Mouse (Mus musculus) pancreas, adult 10 weeks (tissue): ENCODE results near the gene Sirt3. TPM values are rescaled to one million over a fixed set of nuclear protein-coding genes. Genes with fewer than 3 reads are reported as not detected.

Experiments
- polyA plus RNA-seq: library from polyadenylated mRNA; stranded (reverse); fragments of 350-450 nt; fragmentation: Illumina TruSeq; extraction: RNeasy Lipid Tissue Mini Kit (QIAGEN cat#74804); gene quantifications from one replicate; pipeline ENCODE4 v1.2.3, GENCODE M21; 2015; ENCODE audit warnings: low read depth, low replicate concordance; ENCODE audit not compliant: insufficient read depth

Sirt3 gene
- 6.5 TPM for polyA plus RNA-seq

DNA sequence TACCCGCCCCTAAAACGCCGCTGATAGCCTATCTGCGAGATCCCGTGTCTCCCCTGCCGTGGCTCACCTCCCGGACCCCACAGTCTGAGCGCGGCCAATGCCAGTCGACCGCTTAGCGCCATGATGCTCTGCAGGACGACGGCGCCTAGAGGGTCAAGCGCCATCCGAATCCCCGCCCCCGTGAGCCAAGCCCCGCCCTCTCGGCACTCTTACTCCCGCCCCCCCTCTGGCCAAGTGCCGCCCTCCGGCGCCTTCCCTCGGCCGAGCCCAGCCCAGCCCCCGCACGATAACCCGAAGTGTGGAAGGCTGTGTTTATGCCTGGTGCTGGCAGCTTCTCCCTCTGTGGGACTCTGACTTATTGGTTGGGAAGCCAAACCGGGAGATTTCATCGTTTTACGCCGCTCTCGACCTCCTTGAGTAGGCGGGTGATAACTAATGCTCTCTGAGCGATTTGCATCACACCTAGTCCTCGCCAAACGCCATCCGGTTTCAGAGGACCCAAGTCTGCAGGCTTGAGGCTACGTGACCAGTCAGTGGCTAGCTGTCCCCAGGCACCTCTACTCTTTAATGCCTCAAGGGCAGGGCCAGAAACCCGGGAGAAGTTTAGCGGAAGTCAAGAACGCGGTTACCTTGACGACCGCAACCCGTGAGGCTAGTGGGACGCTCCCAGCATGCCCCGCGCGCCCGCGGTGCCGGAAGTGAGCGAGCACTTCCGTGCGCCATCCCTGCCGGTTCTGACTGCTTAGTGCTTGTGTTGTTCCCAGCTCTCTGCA lies at the start of gene Sirt3, which contains the start of gene Psmd13:
Gene Sirt3, minus strand, starts transcription at position 614 of the 773 bp plus-strand sequence.
Gene Psmd13, plus strand, starts transcription at position 273 of the 773 bp plus-strand sequence.

DNA sequence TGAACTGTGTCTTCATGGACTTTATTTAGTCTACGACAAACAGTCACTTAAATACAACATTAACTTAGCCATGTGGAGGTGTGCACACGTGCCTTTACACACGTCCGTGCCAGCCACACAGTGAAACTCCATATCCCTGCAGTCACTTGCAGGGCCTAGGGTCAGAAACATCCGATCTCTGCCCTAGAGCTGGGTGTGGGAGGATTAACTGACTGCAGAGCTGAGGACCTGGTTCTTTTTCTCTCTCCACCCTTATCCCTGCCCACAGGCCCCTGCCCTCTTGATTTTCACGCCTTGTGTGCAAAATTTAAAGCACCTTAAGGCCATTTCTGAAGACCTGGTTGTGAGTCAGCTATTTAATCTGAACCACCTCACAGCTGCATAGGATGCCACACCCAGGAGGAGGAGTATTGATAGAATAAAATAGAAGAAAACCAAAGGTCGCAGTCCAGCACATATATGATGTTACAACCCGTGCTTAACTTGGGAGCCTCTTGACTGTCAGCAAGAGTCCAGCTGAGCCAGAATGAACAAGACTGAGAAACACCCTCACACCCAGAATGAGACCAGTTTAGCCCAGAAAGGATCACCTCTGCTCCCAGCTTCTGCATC lies 38.4 kb upstream of the Sirt3 start, which contains the start of gene Nlrp6:
Gene Nlrp6, plus strand, starts transcription at position 485 of the 612 bp plus-strand sequence.

DNA sequence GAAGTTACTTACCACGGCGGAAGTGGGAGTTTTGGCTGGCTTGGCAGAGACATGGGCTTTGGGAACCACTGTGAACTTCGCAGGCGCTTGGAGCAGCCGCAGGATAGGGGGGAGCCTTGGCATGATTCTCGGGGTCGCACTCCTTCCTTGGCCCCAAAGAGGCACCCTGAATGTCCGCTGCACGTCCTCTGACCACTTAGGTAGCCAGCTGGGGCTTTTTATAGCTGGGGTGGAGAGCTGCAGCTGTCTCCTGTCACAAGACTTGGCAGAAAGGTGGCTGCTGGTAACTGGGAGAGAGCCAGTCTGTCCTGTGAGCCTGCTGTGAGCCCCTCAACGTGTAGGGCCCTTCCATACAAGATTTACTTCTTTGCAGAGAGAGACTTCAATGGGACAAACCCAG lies 18.1 kb upstream of the Sirt3 start, which contains the start of gene Cox8b:
Gene Cox8b, minus strand, starts transcription at position 227 of the 400 bp plus-strand sequence.

GRCm38 (mm10) chr7:140857550-140858505 lies 24.3 kb downstream of the Sirt3 start, which contains the start of gene Bet1l:
TSS of gene Bet1l (minus strand) at chr7:140857577.

GRCm38 (mm10) chr7:140856785-140857549 lies 25.1 kb downstream of the Sirt3 start, which contains the start of gene Ric8a:
TSS of gene Ric8a (plus strand) at chr7:140856957.

GRCm38 (mm10) chr7:140855860-140856784 lies 26.0 kb downstream of the Sirt3 start, which contains the start of gene Gm45785:
TSS of gene Gm45785 (minus strand) at chr7:140856331.

GRCm38 (mm10) chr7:140847755-140848580 lies 34.1 kb downstream of the Sirt3 start, which contains the start of gene Odf3:
TSS of gene Odf3 (plus strand) at chr7:140847805.

DNA sequence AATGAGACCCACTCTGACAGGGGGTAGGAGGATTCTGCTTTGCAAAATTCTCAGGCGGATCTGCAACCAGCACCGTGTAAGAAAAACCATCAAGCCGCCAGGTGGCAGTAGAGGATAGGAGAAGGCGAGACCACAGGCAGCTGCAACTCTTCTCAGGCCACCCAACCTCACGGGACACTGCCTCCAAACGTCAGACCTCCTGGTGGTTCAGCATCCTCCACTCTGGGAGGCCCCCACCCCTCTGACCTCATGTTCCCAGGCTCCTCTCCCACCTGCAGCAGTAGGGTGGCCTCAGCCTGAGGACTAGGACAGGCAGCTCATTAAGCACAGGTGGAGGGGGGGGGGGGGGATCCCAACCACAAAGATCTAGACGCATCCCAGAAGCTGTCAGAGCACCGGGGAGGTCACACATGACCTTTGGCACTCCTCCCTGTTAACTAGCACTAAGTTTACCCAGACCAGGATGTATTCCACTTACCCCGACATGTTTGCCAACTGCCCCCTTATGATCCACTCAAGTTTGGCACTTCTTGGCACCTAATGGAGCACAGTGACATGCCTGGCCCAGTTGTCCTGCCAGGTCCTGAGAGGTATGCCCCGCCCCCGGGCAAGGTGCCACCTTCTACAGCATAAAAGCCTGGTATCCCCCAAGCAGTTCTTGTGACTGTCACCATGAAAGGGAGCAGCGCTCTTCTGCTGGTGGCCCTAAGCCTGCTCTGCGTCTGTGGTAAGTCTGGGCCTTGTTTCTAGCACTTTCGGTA lies 37.0 kb downstream of the Sirt3 start, which contains the start of gene Scgb1c1:
Gene Scgb1c1, plus strand, starts transcription at position 643 of the 761 bp plus-strand sequence.

GRCm38 (mm10) chr7:140834968-140835757 lies 46.9 kb downstream of the Sirt3 start, which contains the start of gene Urah:
TSS of gene Urah (plus strand) at chr7:140835018.

GRCm38 (mm10) chr7:140821653-140822329 lies 60.3 kb downstream of the Sirt3 start, which contains the start of gene Zfp941:
TSS of gene Zfp941 (minus strand) at chr7:140822178.

Other genes starting within 250 kb of the Sirt3 start
- not detected for gene Olfr53, start 235.9 kb downstream of the Sirt3 start, polyA plus RNA-seq
- gene Olfr539, start 222.4 kb downstream of the Sirt3 start, polyA plus RNA-seq = not detected
- gene Olfr45, start 200.4 kb downstream of the Sirt3 start, polyA plus RNA-seq = not detected
- gene Olfr541, start 185.0 kb downstream of the Sirt3 start, polyA plus RNA-seq = not detected
- 33.7 TPM for gene Cyp2e1, start 118.6 kb downstream of the Sirt3 start, polyA plus RNA-seq
- not detected for gene Syce1, start 94.5 kb downstream of the Sirt3 start, polyA plus RNA-seq
- 0.20 TPM for gene Zfp941, start 60.1 kb downstream of the Sirt3 start, polyA plus RNA-seq
- gene Urah, start 47.3 kb downstream of the Sirt3 start, polyA plus RNA-seq = 11.2 TPM
- not detected for gene Scgb1c1, start 36.8 kb downstream of the Sirt3 start, polyA plus RNA-seq
- not detected for gene Odf3, start 34.5 kb downstream of the Sirt3 start, polyA plus RNA-seq
- gene Gm45785, start 26.0 kb downstream of the Sirt3 start, polyA plus RNA-seq = not detected
- 22.5 TPM for gene Ric8a, start 25.4 kb downstream of the Sirt3 start, polyA plus RNA-seq
- gene Bet1l, start 24.7 kb downstream of the Sirt3 start, polyA plus RNA-seq = 14.4 TPM
- 19.9 TPM for gene Psmd13, start 341 bp downstream of the Sirt3 start, polyA plus RNA-seq
- gene Cox8b, start 18.1 kb upstream of the Sirt3 start, polyA plus RNA-seq = 7.3 TPM
- not detected for gene Nlrp6, start 38.6 kb upstream of the Sirt3 start, polyA plus RNA-seq
- 7.4 TPM for gene Pgghg, start 59.1 kb upstream of the Sirt3 start, polyA plus RNA-seq
- not detected for gene Ifitm5, start 68.0 kb upstream of the Sirt3 start, polyA plus RNA-seq
- gene Gm45717, start 73.6 kb upstream of the Sirt3 start, polyA plus RNA-seq = not detected
- gene Ifitm2, start 73.7 kb upstream of the Sirt3 start, polyA plus RNA-seq = 171 TPM
- 20.5 TPM for gene Ifitm1, start 84.9 kb upstream of the Sirt3 start, polyA plus RNA-seq
- 188 TPM for gene Ifitm3, start 128.5 kb upstream of the Sirt3 start, polyA plus RNA-seq
- not detected for gene Ifitm6, start 135.6 kb upstream of the Sirt3 start, polyA plus RNA-seq
- not detected for gene Gm17387, start 146.8 kb upstream of the Sirt3 start, polyA plus RNA-seq
- gene B4galnt4, start 178.8 kb upstream of the Sirt3 start, polyA plus RNA-seq = 0.26 TPM
- 12.4 TPM for gene Pkp3, start 195.9 kb upstream of the Sirt3 start, polyA plus RNA-seq
- gene Sigirr, start 218.3 kb upstream of the Sirt3 start, polyA plus RNA-seq = 8.7 TPM
- 0.35 TPM for gene Ano9, start 235.5 kb upstream of the Sirt3 start, polyA plus RNA-seq
- gene Ptdss2, start 240.1 kb upstream of the Sirt3 start, polyA plus RNA-seq = 4.1 TPM